Mouse (Mus musculus) left cerebral cortex, adult 18-20 months (tissue): ENCODE measurements at regions not wholly inside any gene's neighbourhood (a gene's known extent, or its start where the extent isn't known, plus 50 kb on each side); places are given as distances from the start of the nearest gene placed in this dataset.
A peak's percentile ranks its signal among the peaks of the same experiment; 100 is the strongest.

ENCODE experiments used
- DNase-seq, 2 experiments: peaks; one replicate each; pipeline ENCODE4 v3.0.0; 2021 to 2022; ENCODE audit warnings: low spot score in 2 of 2, mixed read lengths in 1 of 2

- no peak for DNase-seq
Observed at GRCm38 (mm10) chr8:26804901-26805341, 172.2 kb upstream of the Zfp703 start.

- no peak for DNase-seq
Observed at GRCm38 (mm10) chr8:26805371-26805821, 171.7 kb upstream of the Zfp703 start.

- DNase-seq, result no peak
Observed at GRCm38 (mm10) chr8:26808111-26808651, 168.9 kb upstream of the Zfp703 start.

GRCm38 (mm10) chr8:26808771-26809170 lies 168.4 kb upstream of the Zfp703 start:
- peak; percentile 15 to 41 for DNase-seq

GRCm38 (mm10) chr8:26809943-26810342 lies 167.2 kb upstream of the Zfp703 start:
- no peak for DNase-seq

- peak in 1 of 2 experiments; percentile 11 for DNase-seq
Observed at GRCm38 (mm10) chr8:26811533-26812236, 165.4 kb upstream of the Zfp703 start.

- no peak for DNase-seq
Observed at GRCm38 (mm10) chr8:26813198-26813815, 163.8 kb upstream of the Zfp703 start.

- no peak for DNase-seq
Observed at GRCm38 (mm10) chr8:26815020-26815584, 162.0 kb upstream of the Zfp703 start.

- DNase-seq, result peak; percentile 65 to 76
Observed at GRCm38 (mm10) chr8:26816977-26817376, 160.1 kb upstream of the Zfp703 start.

GRCm38 (mm10) chr8:26824189-26824941 lies 152.8 kb upstream of the Zfp703 start:
- no peak for DNase-seq

- DNase-seq, result no peak
Observed at GRCm38 (mm10) chr8:26828311-26828909, 148.7 kb upstream of the Zfp703 start.

- no peak for DNase-seq
Observed at GRCm38 (mm10) chr8:26829313-26829712, 147.8 kb upstream of the Zfp703 start.

GRCm38 (mm10) chr8:26831148-26831547 lies 146.0 kb upstream of the Zfp703 start:
- DNase-seq, result no peak

- no peak for DNase-seq
Observed at GRCm38 (mm10) chr8:26831790-26832189, 145.3 kb upstream of the Zfp703 start.

GRCm38 (mm10) chr8:26832546-26832945 lies 144.6 kb upstream of the Zfp703 start:
- DNase-seq, result no peak

GRCm38 (mm10) chr8:26833297-26833696 lies 143.8 kb upstream of the Zfp703 start:
- no peak for DNase-seq

GRCm38 (mm10) chr8:26833784-26834183 lies 143.3 kb upstream of the Zfp703 start:
- DNase-seq, result no peak

- no peak for DNase-seq
Observed at GRCm38 (mm10) chr8:26834604-26835003, 142.5 kb upstream of the Zfp703 start.

- DNase-seq, result no peak
Observed at GRCm38 (mm10) chr8:26835076-26835475, 142.0 kb upstream of the Zfp703 start.

- no peak for DNase-seq
Observed at GRCm38 (mm10) chr8:26835616-26836015, 141.5 kb upstream of the Zfp703 start.

- DNase-seq, result no peak
Observed at GRCm38 (mm10) chr8:26836552-26836951, 140.6 kb upstream of the Zfp703 start.
